In the genomic region with DNA sequence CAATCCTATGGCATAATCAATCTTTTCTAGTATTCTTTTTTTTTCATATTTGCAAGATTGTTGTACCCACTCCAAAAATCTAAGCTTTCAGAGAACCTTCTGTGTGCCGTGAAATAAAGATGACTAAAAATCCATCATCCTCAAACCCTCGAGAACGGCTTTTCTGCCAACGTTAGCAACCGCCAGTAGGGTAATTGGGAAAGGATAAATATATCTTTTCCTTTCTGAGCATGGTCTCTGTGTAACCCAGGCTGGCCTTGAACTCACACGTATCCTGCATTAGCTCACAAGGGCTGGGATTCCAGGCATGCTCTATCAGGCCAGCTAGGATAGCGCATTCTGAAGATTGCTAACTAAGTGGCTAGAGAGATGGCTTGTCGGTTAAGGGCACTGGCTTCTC, we compare ENCODE assay signal across 26 mouse cellular contexts.
"Had no signal": no experiment of that assay in that cellular context is flagged by ENCODE, and none has a peak within 500 bp of the region (broad histone marks: within the 10 kb centered on the region; RNA-seq: fewer than 3 reads in every experiment).

No protein-coding gene starts in this region.

- H3K36me3 ChIP-seq: heart, embryonic 12.5 days; hindbrain, embryonic 10.5 days; hindbrain, embryonic 12.5 days; intestine, embryonic 15.5 days; limb, embryonic 10.5 days; limb, embryonic 12.5 days; liver, embryonic 13.5 days; liver, embryonic 15.5 days had no signal

- H3K4me1 ChIP-seq: heart, embryonic 12.5 days; hindbrain, embryonic 10.5 days; hindbrain, embryonic 12.5 days; intestine, embryonic 15.5 days; limb, embryonic 10.5 days; limb, embryonic 12.5 days; liver, embryonic 13.5 days; liver, embryonic 15.5 days had no signal

- H3K27ac ChIP-seq: gastrocnemius, adult 2 months; heart, adult 2 months; hindbrain, embryonic 10.5 days; hindbrain, embryonic 12.5 days; hindbrain, embryonic 14.5 days; intestine, embryonic 15.5 days; limb, embryonic 10.5 days; limb, embryonic 12.5 days; liver, embryonic 13.5 days; liver, embryonic 15.5 days had no signal

- DNase-seq: gastrocnemius, adult 2 months; gastrocnemius, postnatal 10 days; gastrocnemius, postnatal 25 days; heart, adult 2 months; heart, postnatal 10 days; heart, postnatal 4 days; kidney, adult 18-20 months; kidney, adult 8-10 months; kidney, postnatal 10 days; kidney, postnatal 25 days; kidney, postnatal 4 days; liver; liver, embryonic 13.5 days; liver, postnatal 0 days had no signal

- H3K4me2 ChIP-seq: heart, embryonic 12.5 days; hindbrain, embryonic 12.5 days; hindbrain, embryonic 14.5 days; intestine, embryonic 15.5 days; limb, embryonic 12.5 days; liver, embryonic 11.5 days; liver, embryonic 13.5 days; liver, embryonic 15.5 days had no signal

- H3K9ac ChIP-seq: heart, embryonic 12.5 days; hindbrain, embryonic 12.5 days; hindbrain, embryonic 14.5 days; intestine, embryonic 15.5 days; limb, embryonic 12.5 days; liver, embryonic 13.5 days; liver, embryonic 15.5 days; liver, postnatal 0 days had no signal

- ATAC-seq: hindbrain, embryonic 16.5 days; inflammation-experienced regulatory T-cells, adult 6 months; intestine, embryonic 15.5 days; intestine, postnatal 0 days; liver, postnatal 0 days had no signal

- H3K4me3 ChIP-seq: gastrocnemius, adult 2 months; heart, adult 2 months; heart, embryonic 12.5 days; hindbrain, embryonic 10.5 days; hindbrain, embryonic 12.5 days; intestine, embryonic 15.5 days; limb, embryonic 10.5 days; limb, embryonic 12.5 days; liver, embryonic 13.5 days; liver, embryonic 15.5 days had no signal

- H3K9me3 ChIP-seq: heart, embryonic 12.5 days; hindbrain, embryonic 10.5 days; hindbrain, embryonic 12.5 days; intestine, embryonic 15.5 days; limb, embryonic 10.5 days; limb, embryonic 12.5 days; liver, embryonic 13.5 days; liver, embryonic 15.5 days had no signal

- H3K27me3 ChIP-seq: heart, embryonic 12.5 days; hindbrain, embryonic 12.5 days; intestine, embryonic 15.5 days; limb, embryonic 12.5 days; liver, embryonic 13.5 days; liver, embryonic 15.5 days had no signal
